Mouse (Mus musculus) lung, postnatal 36 days (tissue): Measurements from ENCODE around the gene Cdc14b.

Source experiments
- DNase-seq: peaks from one replicate; pipeline ENCODE4 v3.0.0; 2022; ENCODE audit warnings: mixed read lengths

Gene Cdc14b

DNA sequence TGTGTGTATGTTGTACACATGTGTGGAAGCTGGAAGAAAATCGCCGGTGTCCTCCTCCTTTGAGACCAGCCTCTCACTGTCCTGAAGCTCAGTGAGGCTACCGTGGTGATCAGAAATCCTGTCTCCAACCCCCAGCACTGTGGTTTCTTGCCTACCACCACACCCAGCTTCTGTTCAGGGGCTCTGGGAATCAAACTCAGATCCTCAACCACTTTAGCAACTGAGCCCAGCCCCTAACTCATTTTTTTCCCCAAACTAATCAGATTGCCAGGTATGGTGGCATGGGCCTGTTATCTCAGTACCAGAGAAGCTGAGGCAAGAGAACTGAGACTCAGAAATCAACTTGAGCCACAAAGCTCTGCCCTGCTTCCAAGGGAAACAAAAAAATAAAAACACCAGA is 39.3 kb downstream of the Cdc14b start:
- no peak for DNase-seq

DNA sequence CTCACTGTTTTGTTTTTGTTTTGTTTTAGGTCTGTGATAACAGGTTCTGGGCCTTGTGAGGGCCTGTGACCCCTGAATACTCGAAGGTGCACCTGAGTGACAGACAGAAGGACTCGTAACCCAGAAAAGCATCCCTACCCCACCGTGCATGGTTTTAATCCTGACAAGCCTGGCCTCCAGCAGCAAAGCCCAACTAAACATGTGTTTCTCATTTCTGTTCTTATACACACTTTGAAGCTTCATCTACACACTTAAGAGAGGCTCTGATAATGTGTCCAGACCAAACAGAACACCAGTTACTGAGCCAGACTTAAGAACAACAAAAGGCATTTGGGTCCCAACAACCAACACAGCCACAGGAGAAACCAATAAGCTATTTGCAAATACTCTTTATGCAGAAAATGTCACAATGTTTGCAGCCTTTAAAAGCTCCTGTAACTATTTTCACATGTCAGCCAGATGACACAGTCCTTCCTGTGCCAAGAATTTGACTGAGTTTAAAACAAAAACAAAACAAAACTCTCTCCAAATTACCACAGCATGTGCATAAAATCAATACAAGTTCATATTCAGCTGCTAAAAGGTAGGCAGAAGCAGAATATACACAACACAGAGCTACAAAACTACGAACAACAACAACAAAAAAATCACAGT is 39.9 kb downstream of the Cdc14b start:
- DNase-seq = no peak

DNA sequence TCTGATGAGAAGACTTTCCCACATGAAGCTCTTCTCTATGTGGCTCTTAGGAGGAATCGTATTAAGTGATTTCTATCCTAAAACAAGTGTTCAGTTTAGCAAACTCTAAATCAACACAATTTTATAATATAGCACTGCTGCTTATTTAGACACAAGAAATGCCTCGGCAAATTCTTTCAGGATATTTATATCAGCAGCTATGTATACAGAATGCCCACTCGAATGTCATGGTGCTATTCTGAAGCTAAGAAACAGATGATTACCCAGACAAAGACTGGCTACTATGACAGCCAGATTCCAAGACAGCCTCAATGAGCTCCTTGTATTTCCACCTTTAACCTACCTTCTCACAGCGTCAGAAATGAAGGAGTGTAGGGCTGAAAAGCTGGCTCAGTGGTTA is 42.0 kb downstream of the Cdc14b start:
- DNase-seq = no peak

DNA sequence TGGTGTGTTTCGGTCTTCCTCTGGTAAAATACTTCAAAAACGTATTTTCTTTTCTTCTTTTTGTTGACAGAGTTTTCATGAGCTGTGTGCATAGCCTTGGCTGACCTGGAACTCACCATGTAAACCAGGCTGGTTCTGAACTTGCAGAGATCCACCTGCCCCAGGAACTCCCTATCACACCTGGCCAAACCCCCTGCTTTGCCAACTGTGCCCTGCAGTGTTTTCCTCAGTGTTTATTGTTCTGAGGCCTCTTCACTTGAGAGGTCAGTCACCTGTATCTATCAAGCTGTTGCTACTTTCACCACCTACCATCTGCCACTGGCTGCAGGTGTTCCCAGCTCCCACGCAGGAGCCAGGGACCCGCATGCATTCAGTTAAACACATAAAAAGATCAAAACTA is 48.4 kb downstream of the Cdc14b start:
- DNase-seq = no peak

DNA sequence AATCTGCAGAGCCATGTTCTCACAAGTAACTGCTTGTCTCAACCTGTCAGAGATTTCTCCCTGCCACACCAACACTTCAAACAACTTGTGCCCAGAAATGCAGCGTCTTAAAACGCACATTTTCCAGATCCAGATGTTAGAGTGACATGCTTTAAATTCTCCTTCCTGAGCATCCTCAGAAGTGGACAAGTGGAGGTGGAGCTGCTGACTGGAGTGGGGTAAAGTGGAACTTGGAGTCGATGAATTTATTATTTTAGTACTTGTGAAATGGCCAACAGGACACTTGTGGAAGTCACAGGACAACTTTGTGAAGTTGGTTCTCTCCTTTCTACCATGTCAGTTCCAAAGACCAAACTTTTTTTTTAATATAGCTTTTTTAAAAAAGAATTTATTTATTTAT is 49.4 kb downstream of the Cdc14b start:
- no peak for DNase-seq

DNA sequence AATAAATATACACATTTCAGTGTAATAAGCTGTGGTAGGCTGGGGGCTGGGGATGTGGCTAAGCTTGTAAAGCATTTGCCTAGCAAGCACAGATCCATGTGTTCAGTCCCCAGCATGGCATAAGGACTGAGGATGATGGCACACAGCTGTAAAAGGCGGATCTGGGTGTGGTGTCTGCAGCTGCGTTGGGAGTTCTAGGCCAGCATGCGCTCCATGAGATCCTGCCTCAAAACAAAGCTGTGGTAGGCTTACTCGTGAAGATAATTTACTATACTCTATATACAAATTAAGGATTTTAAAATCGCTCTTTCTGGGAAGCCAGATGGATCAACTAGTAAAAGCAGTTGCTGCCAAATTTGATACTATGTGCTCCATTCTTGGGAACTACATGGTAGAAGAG is 60.2 kb downstream of the Cdc14b start:
- DNase-seq = no peak

DNA sequence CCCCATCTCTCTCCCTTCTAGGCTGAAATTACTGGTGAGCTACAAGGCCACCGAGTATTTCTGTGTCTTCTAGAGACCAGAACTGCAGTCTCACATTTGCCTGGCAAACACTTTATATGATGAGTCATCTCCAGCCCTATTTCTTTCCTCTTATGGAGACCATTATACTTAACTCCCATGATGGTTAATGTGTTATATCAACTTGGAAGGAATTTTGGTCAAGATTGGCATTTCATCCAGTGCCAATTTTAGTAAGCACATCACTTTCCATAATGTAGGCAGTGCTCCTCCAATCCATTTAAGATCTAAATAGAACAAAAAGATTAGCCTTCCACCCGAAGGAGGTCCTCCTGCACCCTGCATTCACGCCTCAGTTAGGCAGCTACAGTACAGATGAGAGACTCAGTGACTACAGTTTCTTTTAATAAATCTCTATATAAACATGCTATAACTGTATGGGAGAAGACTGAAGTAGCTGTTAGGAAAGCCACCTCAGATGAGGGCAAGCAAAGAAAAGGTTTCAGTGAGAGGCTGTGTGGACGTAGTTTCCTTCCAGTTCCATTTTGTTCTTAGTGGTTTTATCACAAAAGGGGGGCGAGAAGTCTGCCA is 63.0 kb downstream of the Cdc14b start:
- no peak for DNase-seq

DNA sequence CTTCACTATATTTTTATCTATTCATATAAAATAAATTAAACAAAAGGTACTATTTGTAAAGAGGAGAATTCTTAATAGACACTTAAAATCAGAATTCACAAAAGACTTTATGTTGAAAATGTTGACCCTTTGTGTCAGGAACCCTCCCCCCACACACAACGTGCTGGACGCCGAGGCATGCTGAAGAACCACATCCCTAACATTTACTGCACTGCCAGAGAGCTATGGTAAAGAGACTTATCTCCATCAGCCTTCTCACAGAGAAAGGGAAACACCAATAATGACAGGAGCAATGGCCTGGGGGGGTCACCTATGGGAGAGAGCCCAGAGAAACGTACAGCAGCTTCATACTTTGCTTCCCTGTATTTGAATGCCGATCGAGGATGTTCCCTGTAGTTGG is 66.9 kb downstream of the Cdc14b start:
- DNase-seq = no peak

DNA sequence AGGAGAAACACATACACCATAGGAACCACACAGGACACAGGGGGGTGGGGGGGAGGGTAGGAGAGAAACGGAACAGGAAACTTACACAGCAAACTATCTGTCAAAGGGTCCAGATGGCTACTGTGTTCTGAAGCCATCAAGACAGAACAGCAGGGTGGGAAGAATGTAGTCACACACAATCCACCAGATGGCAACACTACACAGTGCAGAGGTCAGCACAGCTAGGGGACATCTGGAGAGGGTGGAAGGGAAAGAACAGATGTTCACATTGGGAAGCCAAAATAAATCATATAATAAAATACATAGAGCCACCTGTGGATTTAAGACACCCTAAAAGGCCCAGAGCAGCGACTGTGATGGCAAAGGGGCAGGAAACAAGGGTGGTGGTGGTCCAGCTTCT is 69.9 kb downstream of the Cdc14b start:
- peak; percentile 27 for DNase-seq

DNA sequence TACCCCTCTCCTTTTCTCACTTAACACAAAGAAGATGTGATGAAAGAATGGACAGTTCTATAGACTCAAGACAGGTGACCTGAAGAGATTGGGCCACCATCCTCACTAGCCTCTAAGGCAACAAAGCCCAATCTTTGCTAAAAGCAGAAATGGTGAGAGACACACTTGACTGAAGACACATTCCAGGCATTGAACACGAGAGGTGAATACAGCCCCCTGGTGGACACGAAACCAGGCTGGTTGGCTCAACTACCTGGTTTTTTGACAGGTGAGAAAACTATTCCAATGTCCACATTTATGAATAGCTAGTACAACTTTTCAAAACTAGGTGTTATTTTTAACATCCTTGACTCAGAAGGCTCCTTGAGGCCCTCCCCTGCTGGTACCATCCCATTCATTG is 70.4 kb downstream of the Cdc14b start:
- DNase-seq = peak; percentile 60

DNA sequence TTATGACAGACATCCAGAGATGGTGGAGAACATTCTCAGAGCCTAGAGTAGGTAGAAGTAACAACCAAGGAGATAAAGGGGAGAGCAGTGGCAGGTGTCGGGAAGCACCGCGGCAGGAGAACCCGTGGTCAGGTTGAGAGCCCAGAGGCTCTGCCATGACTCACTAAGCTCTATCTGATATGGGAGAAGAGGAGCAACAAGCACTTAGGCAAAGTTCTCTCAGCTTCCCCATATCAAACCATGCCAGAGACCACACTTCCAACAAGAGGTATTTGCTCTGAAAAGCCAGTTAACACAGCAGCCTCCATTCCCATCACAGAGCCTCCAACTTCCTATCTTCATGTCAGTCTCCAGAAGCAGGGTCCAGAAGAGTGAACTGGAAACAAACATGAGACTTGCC is 74.2 kb downstream of the Cdc14b start:
- DNase-seq = no peak

DNA sequence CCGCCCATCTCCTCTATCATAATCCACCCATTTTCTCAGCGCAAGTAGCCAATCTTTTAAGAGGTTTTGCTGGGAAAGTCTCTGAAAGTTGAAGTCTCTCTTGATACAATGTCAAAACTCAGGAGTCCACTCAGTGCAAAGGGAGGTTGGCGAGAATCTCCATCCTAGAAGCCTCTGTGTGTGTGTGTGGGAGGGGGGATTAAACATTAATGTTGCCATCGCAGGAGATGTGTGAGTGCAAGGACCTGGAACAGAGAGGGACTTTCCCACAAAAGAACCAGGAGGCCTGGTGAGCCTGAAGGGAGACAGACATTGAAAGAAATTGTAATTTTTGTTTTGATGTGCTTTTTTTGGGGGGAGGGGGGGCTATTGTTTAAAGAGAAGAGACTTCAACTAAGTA is 76.8 kb downstream of the Cdc14b start:
- DNase-seq = no peak

DNA sequence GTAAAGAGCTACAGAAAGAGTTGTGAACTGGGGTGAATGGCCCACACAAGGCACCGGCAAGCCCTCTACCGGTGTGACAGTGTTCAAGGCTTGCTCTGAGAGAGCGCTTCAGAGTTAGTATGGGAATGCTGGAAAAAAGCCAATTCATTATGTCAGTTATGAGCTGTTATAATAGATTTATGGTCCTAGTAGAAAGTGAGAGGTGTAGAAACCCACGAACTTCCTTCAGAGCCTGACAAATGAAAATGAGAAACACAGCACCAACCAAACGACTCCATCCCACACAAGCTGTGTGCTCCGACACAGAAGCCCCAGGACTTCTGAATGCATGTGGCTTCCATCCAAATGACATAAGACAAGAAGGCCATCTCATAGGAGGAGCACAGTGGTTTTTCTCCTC is 77.2 kb downstream of the Cdc14b start:
- no peak for DNase-seq

DNA sequence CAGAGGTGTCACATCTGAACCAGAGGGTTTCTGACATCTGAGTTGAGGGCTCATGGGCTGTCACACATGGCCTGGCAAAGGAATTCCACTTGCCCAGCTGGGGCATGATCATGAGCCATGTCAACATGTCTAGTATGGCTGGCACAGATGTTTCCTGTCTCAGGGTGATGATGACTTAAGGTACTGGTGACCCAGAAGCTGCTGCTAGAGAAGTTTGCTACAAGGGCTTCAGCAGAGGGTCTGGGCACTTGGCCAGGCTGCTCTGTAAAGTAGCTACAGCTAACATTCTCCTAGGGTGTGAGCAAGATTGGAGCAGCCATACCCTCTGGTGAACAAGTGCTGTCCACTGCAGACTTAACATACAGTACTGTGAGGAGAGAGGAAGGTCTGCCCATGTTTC is 88.0 kb downstream of the Cdc14b start:
- DNase-seq = no peak

DNA sequence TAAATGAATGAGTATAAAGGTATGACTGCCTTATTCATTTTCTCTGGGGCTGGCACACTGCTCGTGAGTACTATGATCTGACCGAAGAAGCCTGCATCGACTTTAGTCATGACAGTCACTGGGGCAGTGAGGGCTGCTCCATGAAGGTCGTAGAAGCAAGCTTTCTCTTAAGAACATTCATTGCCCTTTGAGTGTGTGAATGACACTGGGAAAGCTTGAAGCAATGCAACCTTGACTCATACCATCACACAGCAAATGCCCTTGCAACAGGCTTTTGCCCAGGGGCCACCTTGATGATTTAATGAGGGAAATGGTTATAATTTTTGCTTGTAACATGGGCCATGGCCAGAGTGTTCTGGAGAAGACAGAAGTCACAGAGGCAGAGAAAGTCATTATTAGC is 88.6 kb downstream of the Cdc14b start:
- DNase-seq = no peak

DNA sequence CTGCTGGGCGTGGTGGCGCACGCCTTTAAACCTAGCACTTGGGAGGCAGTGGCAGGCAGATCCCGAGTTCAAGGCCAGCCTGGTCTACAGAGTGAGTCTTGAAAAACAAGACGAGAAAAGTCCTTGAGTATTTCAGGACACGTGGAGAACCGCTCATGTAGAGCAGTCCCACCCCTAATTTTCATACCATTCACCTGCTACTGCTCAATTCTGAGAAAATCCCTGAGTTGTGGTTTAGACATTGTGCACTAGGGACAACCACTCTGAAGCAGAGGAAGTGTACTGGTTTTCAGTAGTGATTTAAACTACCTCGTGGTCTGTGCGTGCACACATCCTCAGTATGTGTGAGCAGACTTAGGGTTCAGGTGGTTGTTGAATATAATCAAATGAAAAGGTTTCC is 89.5 kb downstream of the Cdc14b start:
- DNase-seq = no peak

DNA sequence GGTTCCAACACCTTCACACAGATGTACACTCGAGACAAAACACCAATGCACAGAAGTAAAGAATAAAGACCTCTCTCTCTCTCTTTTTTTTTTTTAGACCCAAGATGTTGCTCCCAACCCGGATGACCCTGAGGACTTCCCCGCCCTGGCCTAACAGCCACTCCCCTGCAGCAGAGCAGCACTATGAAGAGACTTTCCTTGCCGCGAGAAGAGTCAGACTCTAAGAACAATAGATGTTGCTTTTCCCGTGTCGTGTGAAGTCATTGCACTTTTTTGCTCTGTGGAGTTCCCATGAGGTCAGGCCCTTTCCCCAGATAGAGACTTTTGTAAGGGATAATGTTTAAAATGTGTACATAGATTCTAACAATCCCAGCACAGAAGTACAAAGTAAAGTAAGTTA is 89.9 kb downstream of the Cdc14b start:
- DNase-seq = no peak

DNA sequence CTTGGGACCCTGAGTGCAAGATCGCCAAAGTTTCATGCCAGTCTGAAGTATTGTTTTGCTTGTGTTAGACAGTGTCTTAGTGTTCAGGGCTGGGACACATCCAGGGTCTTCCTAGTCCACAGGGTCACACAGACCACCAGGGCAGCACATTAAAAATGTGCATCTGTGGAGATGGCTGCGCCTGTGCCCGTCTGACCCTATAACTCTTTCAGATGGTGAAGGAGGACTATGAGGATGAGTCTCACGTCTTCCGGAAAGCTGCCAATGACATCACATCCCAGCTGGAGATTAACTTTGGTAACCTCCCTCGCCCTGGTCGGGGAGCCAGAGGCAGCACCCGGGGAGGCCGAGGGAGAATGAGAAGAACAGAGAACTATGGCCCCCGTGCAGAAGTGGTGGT is 90.7 kb downstream of the Cdc14b start:
- no peak for DNase-seq

DNA sequence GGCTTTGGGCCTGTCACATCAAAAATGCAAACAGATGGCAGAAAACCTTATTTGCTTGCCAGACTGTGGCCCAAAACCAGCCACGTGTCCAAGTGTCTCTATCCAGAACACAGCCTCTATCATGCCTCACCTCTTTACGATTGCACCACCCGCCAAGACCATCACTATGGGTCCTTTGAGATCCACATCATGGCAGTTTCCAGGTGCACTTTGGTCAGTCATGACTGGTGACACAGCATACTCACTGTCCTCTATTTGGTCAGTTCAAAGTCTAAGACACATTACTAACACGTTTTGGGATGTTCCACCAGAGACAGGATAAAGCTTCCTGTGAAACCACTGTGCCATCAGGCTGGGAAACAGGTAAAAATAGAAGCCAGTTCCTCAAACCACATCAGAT is 91.5 kb downstream of the Cdc14b start:
- no peak for DNase-seq

DNA sequence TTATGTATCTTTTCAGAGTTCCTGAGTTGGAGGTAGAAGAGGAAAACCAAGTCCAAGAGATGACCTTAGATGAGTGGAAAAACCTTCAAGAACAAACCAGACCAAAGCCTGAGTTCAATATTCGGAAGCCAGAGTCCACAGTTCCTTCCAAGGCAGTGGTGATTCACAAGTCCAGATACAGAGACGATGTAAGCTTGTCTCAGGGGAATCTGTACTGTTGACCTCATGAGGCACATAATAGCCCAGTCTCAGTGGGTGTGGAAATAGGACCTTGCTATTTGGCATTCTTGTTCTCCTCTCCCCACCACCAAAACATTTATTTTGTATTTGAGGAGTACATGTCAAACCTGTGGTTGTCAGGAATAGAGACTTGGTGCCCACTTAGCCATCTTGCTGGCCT is 93.0 kb downstream of the Cdc14b start:
- no peak for DNase-seq

DNA sequence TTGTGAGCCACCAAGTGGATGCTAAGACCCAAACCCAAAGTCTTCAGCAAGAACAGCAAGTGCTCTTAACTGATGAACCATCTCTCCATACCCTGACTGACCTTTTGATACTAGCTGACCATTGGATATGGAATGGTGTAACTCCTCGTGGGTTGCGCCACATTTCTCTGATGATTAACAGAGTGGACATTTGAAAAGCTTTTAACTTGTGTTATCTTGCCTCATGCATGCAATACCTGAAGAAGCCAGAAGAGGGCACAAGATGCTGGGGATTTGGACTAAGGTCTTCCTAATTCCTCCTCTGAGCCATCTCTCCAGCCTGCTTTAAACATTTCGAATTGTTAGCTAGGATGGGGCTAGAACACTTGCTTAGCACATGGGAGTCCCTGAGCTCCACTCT is 94.2 kb downstream of the Cdc14b start:
- DNase-seq = peak; percentile 83

DNA sequence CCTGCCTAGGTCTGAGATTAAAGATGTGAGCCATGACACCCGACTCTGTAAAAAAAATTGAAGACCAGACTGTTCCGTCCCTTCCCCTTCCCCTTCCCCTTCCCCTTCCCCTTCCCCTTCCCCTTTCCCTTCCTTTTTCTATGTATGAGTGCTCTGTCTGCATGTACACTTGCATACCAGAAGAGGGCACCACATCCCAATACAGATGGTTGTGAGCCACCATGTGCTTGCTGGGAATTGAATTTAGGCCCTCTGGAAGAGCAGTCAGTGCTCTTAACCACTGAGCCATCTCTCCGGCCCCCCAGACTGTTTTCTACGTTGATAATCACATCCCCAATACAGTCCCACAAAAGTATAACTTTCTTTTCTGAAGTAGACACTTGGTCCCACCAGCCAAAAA is 94.8 kb downstream of the Cdc14b start:
- DNase-seq = no peak

DNA sequence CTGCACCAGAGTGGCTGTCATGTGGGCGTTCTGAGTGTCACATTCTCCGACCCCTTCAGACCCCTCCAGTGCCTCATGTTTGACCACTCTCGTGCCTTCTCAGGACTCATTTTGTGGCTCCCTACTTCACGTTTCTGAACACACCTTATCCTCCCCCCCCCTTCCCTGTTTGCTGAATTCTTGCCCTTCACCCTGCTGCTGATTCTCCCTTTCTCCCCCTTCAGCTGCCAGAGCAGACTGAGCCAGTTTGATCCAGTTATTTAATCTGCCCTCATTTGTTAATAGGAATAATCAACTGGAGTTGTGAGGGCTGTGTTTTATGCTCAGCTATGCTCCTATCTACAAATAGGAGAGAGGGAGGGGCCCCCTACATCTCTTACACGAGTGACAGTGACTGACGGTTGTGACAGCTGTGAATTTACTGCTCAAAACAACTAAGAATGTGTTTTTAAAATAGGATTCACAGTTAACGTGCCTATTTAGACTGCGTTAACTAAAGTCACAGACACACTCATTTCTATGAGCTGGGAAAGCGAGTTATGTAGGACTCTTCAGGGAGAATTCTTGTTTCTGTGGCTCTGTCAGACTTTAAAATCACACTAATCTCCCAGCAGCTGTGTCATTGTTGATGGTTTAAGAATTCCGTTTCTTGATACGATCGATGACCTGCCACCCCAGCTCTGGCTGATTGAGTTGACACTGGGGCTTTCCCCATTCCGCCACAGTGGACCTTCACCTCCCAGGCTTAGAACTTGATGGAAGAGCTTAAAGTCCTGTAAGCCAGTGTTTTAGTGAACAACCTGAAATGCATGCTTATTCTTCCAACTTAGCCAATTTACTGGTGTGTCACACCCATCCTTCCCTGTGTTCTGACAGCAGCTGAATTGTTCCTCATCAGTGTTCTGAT is 96.1 kb downstream of the Cdc14b start:
- no peak for DNase-seq

DNA sequence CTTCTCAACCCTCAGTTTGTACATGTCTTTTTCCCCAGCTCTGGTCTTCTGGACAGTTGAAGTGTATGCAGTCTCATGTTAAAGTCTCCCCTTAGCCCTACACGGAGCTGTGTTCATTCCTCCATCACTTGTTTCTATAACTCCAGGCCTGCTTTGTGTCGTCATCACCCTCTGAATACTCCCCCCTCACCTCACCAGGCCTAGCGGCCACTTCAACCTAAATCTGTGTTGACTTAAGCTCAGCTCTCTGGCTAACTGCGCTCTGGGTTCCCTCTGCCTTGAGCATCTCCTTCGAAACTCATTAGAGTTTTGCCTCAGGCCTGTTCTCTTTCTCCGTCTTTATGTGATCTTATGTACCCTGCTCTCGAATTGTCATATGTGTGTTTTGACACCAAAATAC is 97.1 kb downstream of the Cdc14b start:
- no peak for DNase-seq
